Mouse (Mus musculus) urinary bladder, adult 18-20 months (tissue): Measurements from ENCODE around the gene Phkg1.
"Not testable (repeated sequence)": the region's sequence is repeated elsewhere in the genome, so short reads cannot be mapped to it uniquely, and the experiment has no call there.

Experiments used
- DNase-seq, 2 experiments: peaks; one replicate each; pipeline ENCODE4 v3.0.0; 2022; ENCODE audit warnings: low spot score in 2 of 2, mixed read lengths in 2 of 2

Gene Phkg1

DNA sequence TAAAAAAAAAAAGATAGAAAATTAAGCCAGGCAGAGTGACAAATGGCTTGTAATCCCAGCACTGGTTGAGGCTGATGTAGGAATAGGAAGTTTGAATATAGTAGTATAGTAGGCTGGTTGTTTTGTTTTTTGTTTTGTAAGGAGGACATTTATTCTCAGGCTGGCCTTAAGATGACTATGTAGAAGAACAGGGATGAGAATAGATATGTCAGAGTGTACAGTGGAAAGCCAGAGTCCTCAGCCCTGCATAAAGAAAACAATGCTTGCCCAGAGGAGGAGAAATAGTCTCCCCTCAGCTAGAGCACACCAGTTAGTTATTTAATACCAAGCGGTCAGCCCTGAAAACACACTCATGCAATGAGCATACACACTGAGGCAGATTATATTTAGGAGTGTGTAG lies at the start of gene Phkg1:
TSS of gene Phkg1 (minus strand) at position 101 of the 400 bp plus-strand sequence.
- no peak for DNase-seq

DNA sequence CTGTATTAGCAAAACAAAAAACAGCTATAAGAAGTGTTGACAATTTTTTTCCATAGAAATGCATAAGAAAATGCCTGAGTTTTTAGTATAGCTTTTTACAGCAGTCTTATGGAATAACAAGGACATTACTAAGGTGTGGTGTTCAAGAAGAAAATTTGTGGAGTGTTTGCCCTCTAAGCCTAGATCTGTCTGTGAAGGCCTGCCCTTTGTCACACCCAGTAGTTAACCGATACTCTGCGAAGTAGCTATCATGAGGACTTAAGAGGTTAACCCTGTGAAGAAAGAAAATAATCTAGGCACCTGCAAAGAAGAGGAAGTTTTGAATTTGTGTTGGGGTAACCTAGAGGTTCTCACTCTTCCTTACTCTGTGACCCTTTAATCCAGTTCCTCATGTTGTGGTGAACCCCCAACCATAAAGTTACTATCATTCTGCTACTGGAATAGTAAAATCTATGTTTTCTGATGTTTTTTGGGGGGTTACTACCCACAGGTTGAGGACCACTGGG lies 49.2 kb upstream of the Phkg1 start:
- no peak for DNase-seq

DNA sequence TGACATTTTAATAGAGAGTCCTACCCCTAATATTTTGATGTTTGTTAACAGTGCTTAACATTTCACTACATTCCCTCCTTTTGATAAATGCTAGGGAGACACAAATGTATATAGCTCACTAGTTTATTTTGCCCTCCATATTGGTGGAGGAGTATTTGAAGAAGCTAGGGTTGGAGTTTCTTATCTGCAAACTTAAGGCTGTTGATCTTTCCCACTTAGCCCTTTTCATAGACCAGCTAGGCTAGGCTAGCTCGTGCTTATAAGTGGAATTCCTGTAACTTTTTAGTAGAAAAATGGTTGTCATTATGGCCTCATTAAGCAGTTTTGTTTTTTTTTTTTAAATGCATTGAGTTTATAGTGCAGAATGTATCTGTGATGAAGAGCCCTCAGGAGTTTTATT lies 45.1 kb upstream of the Phkg1 start:
- DNase-seq = no peak

DNA sequence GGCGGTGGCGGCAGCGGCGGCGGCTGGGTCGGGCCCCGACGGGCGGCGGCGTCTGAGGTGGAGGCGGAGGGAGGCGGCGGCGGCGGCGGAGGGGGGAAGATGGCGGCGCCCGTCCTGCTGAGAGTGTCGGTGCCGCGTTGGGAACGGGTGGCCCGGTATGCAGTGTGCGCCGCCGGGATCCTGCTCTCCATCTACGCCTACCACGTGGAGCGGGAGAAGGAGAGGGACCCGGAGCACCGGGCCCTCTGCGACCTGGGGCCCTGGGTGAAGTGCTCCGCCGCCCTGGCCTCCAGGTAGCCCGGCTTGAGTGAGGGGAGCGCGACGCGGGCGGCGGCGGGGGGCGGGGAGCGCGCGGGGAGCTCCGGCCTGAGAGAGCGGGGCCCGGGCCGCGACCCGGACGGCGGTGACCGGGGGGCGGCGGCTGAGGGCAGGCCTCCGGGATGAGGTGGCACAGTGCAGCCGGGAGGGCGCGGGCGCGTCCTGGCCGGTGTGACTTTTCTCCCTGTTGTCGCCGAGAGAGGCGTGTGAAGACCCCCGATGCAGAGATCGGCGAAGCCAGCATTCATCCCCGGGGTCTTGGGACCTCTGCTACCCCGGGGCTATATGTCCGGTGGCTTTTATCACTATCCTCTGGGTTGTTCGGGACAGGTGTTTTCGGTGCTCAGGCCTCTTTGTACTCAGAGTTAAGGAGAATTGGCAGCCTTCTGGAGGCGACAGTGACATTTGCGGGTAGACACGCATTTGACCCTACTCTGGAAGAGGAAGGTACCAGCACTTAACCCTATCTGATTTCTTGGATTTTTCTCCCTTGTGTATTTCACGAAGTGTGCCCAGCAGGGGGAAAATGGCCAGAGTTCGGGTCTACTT lies 44.0 kb upstream of the Phkg1 start:
- DNase-seq = peak in 1 of 2 experiments; percentile 39

DNA sequence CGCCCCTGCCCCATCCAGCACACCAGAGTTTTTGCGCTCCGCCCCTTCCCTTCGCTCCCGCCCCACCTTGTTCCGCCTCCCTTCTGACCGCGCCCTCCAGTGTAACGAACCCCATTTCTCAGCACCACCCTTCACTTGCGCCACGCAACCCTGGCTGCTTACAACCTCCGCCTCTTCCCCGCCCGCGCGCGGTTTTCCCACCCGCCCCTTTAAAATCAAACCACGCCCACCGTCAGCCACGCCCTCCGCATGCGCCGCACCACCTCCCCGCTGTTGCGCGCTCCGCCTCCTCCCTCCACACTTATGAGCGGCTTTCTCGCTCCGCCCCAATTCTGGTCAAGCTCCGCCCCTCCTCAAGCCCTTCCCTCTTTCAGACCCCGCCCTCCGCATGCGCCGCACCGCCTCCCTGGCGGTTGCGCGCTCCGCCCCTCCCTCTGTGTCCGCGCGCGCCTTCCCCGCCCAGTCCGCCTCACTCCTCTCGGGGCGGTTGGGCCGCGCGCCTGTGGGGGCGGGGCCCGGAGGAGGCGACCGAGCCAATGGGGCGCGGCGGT lies 43.2 kb upstream of the Phkg1 start, which contains the start of gene Vkorc1l1:
TSS of gene Vkorc1l1 (plus strand) at position 476 of the 551 bp plus-strand sequence.
- DNase-seq = peak; percentile 96 to 99

DNA sequence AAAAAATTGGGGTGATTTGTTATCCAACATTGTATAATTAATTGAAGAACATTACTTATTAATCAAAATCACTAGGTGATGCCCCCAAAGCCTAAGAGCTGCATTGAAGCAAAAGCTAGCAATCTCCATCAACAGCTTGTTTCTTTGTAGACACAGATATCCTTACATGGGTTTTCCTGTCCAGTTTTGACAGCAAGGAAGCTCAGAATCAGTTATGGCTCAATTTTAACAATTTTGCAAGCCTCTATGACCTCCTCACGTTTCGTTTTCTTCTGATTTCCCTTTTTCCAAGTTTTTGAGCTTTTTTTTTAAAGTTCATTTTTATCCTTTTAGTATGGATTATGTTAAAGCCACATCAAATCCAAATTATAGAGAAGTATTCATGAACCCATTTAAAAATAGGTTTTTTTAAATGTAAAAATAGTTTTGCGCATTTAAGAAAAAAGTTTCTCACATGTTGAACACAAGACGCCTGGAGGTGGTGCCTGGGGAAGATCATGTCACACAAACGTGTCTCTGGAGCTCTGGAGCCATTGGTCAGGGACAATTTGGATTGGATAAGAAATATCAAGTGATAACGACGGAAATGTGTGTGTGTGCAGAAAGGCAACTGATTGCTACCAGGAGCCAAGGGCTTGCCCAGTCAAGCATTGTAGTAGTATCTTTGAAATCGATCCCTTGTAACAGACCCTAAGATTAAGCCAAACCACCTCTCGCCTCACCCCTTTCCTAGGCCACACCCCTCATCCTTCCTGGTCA lies 42.6 kb upstream of the Phkg1 start:
- no peak for DNase-seq

DNA sequence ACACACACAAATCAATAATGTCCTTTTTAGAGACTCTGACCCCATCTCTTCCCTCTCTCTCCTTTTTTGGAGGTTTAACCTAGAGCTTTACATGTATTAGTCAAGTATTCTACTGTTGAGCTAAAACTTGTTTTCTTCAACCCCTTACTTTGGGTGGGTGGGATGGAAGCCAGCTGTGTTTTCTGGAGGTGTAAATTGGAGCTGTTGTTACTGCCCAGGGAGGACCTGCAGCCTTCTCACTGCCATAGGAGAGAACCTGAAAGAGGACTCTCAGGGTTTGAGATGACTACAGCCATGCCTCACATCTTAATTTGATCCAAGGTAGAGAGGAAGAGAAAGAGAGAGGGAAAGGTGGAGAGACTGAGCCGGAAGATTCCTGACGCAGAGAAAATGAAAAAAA lies 41.9 kb upstream of the Phkg1 start:
- DNase-seq = no peak

DNA sequence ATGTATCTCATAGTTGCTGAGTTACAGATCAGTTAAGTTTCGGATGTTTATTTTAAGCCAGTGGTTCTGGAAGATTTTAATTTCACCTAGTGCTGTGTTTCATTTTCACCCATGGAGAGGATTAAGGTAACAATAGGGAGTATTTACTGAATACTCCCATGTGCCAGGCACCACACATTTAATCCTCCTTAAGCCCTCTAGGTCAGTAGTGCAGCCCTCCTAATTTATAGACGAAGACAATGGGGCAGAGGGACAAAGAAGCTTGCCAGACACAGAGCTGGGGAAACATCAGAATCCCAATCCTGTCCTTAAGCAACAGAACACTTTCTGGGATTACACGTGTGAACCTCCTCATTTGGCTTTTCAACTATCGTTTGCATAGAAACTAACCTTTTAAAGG lies 38.6 kb upstream of the Phkg1 start:
- no peak for DNase-seq

DNA sequence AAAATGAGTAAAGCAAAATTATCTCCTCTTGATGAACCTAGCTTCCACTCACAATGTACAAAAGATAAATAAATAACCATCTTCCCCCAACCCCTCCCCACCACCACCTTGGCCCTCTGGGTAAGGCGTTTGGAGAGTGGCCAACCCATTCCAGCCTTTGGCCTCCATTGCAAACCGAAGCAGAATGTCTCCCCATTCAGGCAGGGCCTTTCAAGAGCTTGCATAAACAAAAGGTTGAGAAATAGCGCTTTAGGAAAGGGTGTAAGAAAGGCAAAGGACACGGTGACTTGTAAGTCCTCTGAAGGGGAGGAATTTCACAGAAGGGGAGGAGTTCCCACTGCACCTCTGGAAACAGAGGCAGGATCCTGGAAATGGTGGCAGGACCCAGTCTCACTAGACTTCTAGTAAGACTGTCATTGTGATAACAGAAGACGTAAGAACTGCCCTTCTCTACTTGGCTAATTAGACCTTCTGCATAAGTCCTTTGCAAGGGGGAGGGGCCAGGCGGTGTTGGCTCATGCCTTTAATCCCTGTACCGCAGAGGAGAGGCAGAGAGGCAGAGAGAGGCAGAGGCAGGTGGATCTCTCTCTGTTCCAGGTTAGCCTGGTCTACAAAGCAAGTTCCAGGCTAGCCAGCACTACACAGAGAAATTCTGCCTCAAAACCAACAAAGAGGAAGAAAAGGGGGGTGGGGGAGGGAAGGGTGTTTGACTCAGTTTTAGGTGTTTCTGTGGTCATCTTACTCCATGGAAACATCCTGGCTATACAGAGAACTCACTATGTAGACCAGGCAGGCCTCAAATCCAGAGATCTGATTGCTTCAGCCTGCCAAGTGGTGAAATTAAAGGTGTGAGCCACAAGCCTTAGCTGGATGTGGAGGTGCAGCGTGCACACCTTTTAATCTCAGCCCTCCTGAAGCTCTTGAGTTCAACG lies 31.8 kb upstream of the Phkg1 start:
- no peak for DNase-seq

DNA sequence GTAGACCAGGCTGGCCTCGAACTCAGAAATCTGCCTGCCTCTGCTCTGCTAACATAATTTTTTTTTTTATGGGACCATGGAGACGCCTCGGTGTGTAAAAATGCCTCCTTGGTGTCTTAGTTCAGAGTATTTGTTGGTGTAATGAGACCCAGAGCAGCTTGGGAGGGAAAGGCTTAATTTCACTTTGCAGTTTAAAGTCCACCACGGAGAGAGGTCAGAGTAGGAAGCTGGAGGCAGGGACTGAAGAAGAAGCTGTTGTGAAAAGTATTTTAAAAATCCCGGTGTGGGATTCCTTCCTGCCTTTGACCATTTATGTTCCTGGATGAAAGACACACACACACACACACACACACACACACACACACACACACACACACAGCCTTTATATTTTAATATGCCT lies 27.6 kb upstream of the Phkg1 start:
- no peak for DNase-seq

DNA sequence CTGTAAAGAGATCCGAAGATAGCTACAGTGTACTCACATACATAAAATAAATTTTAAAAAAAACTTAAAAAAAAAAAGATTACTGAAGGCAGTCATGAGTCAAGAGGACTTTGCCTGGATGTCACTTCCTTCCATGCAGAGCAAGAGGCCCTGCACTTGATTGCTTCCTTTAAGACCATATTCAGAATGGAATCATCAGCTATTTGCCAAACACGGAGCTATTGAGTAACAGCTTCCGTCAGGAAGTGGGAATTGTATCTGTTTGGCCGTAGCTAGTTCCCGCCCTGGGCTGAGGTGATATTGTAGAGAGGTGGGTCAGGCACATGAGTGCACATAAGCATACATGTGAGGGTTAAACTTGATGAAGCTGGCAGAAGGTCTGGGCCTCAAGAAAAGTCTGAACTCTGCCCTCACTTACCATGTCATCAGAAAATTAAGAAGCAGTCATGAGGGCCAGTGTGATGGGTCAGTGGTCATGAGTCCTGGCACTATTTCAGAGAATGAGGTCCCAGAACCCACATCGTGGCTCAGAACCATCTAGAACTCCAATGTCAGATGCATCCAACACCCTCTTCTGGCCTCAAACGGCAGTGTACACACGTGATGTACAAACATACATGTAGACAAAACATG lies 26.6 kb upstream of the Phkg1 start:
- no peak for DNase-seq

DNA sequence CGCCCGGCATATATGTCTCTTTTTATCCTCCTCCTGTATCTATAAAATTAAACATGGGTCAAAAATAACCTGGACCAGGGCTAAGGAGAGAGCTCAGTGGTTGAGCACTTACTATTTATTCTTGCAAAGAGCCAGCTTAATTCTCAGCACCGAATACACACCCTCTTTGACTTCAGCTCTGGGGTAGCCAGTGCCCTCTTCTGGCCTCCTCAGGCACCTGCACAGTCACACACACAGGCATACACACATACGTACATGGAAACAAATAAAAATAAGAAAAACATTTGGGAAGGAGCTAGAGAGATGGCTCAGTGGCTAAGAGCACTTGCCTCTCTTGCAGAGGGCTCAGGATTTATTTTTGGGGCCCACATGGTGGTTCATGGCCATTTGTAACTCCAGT lies 23.6 kb upstream of the Phkg1 start:
- no peak for DNase-seq

DNA sequence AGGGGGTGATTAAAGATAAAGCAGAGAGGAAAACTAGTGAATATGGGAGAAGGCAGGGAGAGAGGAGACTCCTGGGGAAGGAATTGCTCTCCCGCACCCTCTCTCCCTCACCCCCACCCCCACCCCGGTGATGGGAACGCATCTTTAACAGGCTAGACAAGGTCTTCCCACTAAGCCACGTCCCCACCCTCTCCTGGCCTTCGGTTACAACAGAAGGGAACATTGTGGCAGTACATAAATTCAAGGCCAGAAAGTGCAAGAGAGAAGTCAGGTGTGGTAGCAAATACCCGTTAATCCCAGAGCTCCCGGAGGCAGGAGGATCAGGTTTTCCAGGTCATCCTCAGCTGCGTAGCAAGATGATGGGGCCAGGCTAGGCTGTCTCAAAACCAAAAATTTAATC lies 21.0 kb upstream of the Phkg1 start:
- no peak for DNase-seq

DNA sequence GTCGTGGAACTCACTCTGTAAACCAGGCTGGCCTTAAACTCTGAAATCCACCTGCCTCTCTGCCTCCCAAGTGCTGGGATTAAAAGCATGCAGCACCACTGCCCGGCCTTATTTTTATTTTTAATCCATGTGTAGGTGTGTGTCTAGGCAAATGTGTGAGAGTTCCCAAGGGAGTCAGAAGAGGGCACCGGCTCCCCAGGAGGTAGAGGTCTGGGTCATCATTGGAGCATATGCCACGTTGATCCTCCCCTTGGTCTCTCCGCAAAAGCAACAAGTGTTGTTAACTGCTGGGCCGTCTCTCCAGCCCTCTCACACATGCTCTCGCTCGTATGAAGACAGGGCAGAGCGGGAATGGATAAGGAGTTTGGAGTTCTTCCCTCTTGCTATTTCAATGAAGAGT lies 20.4 kb upstream of the Phkg1 start:
- DNase-seq = no peak

DNA sequence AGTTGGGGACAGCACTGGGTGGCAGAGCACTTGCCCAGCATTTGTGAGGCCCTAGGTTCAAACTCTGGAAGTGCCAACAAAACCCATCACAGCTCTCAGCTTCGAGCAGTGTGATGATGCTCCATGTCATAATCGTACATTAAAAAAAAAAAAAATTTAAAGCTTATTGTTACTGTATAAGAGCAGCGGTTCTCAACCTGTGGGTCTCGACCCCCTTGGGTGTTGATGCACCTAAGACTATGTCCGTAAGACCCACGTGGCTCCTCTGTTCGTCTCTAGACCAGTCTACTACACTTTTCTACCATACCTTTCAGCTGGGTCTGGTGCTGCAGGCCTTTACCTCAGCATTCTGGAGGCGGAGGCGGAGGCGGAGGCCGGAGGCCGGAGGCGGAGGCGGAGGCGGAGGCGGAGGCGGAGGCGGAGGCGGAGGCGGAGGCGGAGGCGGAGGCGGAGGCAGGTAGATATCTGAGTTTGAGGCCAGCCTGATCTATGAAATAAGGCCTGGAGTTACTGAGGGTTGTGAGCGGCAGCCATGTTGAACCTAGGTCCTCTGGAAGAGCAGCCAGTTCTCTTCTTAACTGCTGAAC lies 19.8 kb upstream of the Phkg1 start:
- no peak for DNase-seq

DNA sequence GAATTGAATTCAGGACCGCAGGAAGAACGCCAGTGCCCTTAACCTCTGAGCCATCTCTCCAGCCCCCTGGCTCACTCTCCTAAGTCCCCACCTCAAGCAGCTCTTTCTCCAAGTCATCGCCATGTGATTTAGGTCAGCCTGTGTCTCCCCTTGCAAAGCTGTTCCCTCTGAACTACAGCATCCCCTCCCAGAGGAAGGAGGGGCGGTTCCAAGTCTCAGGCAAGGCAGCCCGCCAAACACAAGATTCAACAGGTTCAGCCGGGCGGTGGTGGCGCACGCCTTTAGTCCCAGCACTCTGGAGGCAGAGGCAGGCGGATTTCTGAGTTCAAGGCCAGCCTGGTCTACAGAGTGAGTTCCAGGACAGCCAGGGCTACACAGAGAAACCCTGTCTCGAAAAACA lies 17.1 kb upstream of the Phkg1 start:
- not testable (repeated sequence) for DNase-seq

DNA sequence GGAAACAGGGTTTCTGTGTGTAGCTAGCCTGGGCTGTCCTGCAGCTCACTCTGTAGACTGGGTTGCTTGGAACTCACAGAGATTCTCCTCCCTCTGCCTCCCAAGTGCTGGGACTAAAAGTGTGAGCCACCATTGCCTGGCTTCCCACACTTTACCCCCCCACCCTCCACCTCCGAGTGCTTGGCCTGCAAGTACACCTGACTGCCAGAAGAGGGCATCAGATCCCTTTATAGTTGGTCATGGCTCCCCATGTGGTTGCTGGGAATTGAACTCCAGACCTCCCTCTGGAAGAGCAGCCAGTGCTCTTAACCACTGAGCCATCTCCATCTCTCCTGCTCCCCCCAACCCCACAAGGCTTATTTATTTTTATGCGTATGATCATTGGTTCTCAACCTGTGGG lies 15.7 kb upstream of the Phkg1 start:
- no peak for DNase-seq

DNA sequence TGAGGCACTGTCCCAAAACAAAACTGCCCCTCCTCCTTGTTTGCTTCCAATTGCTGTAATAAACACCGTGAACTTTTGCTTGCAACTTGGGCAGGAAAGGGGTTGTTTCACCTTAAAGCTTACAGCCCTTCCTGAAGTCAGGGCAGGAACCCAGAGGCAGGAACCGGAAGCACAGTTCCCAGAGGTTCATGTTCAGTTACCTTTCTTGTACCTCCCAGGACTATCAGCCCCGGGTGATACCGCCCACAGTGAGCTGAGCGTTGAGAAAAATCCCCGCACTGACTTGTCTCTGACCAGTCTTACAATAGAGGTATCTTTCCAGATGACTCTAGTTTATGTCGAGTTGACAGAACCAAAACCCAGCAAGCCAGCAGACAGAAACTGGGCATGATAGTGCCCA lies 11.2 kb upstream of the Phkg1 start:
- DNase-seq = no peak

DNA sequence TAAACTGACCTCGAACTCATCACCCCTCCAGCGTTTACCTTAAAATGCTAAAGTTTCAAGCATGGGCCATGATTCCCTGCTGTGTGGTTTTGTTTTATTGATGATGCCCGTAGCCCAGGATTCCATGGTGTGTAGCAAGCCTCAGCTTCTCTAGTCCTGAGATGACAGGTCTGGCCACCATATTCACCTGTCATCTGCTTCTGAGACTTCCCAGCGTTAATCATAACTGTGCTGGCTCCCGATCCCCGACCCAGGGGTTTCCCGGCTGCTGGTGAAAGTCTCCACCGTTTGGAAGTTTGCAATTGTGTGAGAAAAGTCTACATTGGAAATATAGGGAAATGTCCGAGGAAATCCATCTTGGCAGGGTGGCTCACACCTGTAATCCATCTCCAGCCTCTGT lies 10.8 kb upstream of the Phkg1 start:
- DNase-seq = no peak

DNA sequence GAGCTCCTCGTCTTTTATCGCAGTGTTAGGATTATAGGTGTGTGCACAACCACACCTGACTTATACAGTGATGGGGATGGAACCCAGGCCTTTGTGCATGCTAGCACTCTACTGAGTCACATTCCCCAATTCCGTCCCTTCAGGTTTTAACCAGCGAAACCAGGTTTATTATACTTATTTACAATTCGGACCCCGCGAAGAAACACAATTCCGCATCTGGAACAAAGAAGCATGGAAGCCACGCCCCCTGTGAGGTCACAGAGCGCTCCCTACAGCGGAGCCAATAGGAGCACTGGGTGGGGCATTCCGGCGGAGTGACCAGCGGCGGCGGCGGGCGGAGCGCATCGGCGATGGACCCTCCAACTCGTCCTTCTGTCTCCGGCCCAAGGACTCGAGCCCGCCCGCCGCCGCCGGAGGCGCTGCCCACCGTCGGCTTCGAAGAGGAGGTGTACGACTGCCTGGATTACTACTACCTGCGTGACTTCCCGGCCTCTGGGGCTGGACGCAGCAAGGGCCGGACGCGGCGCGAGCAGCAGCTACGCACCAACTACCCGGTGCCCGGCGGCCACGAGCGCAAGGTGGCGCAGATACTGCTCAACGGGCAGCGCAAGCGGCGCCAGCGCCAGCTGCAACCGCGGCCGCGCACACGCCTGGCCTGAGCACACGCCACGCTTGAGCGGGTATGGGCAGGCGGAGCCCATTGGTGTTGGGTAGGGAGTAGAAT lies 10.1 kb upstream of the Phkg1 start, which contains the start of gene Nupr1l:
TSS of gene Nupr1l (plus strand) at position 299 of the 724 bp plus-strand sequence.
- peak; percentile 84 to 86 for DNase-seq
